Mouse (Mus musculus) retina, postnatal 7 days (tissue): ENCODE results near the gene Egr4.

Experiments used
- DNase-seq: peaks from one replicate; pipeline ENCODE4 v3.0.0-alpha.2; 2012; ENCODE audit warnings: low read depth, low spot score

Egr4 gene

GRCm38 (mm10) chr6:85496976-85497375 lies 16.4 kb downstream of the Egr4 start:
- DNase-seq = no peak

DNA sequence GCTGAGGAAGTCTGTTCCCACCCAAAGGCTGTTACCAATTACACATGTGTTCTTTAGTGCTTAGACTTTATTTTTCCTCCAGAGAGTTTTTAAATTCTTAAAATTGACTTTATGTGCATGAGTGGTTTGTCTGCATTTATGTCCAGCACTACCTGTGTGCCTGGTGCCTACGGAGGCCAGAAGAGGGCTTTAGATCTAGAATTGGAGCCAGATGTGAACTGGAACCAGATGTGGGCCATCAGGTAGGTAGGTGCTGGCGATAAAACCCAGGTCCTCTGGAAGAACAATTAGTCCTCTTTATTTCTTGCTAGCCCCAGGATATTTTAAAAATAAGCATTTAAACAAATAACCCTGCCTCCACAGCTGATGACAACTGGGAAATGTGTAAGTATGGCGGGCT lies 21.8 kb downstream of the Egr4 start:
- no peak for DNase-seq

GRCm38 (mm10) chr6:85490252-85490651 lies 23.1 kb downstream of the Egr4 start:
- no peak for DNase-seq

DNA sequence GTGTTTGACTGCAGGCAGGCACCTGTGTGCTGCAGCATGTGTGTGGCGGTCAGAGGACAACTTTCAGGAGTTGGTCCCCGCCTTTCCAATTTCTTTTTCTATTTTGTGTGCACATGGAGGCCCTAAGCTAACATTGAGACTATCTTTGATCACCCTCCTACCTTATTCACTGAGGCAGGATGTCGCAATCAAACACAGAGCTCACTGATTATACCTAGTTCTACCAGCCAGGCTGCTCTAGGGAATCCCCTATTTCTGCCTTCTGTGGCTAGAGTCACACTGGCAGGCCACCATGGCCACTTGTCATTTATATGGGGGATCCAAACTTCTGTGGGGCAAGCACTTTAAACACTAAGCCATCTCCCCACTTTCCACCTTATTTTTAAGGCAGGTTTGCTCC lies 23.7 kb downstream of the Egr4 start:
- DNase-seq = no peak

- DNase-seq = no peak
Observed at GRCm38 (mm10) chr6:85488510-85488909, 24.9 kb downstream of the Egr4 start.

- no peak for DNase-seq
Observed at GRCm38 (mm10) chr6:85485738-85486137, 27.7 kb downstream of the Egr4 start.

DNA sequence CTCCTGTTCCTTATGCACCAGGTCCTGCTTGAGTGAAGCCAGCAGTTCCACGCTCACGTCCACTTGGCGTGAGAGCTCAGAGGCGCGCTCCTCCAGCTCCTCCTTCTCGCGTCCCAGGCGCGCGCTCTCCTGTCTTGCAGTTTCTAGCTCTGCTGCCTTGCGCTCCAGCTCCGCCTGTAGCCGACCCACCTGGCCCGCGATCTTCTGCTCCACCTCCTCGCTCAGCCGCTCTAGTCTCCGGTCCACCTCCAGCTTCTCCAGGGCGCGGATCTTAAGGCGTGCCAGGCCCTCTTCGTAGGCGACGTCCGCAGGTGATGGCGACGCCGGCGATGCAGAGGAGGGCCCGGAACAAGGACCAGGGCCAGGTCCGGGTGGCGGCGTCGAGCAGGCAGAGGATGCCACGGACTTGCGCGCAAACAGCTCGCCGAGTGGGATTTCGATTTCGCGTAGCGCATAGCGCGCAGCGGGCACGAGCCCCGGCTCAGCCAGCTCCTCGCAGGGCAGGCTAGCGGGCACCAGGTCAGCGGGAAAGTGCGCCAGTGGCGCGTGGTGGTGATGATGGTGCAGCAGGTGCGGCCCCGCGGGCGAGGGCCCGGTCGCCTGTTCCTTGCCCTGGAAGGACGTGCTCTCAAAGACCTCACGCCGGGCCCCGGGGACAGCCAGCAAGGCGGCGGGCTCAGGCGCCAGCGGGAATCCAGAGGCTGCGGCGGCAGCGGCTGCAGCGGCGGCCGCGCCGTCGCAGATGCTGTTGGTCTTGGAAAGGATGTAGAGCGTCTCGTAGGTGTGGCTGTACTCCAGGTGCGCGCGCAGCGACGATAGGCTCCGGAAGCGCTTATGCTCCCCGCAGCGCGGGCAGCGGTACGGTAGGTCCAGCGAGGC lies 29.3 kb downstream of the Egr4 start:
- DNase-seq = no peak

DNA sequence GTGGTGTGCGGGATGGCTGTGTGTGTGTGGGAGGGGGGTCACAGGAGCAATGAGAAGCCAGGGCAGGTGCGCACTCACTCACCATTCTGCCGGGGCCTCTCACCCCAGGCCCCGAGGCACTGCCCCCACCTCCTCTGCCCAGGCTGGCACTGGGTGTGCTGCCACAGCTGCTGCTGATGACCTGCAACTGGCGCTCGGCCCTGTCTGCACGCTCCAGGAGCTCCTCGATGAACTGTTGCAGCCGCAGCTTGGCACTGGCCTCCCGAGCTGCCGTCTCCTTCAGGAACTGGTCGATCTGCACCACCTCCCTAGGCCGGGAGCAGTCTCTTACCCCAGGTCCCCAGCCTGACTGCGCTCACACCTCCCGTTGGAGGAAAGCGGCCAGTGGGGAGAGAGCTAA lies 32.7 kb downstream of the Egr4 start:
- no peak for DNase-seq

DNA sequence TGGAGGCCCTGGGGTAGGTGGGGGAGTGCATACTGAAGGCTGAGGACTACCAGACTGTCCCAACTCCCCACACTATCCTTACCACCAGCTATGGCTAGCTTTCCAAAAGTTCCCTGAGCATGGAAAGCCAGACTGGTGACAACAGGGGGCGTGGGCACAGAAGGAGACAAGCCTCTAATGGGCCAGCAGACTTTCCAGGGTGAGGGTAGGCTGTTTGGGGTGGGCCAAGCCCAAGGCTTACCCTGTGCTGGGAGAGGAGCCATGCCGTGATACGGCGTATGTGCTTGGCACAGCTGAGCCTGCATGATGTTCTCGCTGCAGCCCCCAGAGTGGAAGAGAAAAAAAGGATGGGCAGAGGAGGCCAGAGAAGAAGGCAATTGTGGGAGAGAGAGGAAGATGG lies 33.4 kb downstream of the Egr4 start:
- no peak for DNase-seq

- no peak for DNase-seq
Observed at GRCm38 (mm10) chr6:85478416-85478815, 35.0 kb downstream of the Egr4 start.

DNA sequence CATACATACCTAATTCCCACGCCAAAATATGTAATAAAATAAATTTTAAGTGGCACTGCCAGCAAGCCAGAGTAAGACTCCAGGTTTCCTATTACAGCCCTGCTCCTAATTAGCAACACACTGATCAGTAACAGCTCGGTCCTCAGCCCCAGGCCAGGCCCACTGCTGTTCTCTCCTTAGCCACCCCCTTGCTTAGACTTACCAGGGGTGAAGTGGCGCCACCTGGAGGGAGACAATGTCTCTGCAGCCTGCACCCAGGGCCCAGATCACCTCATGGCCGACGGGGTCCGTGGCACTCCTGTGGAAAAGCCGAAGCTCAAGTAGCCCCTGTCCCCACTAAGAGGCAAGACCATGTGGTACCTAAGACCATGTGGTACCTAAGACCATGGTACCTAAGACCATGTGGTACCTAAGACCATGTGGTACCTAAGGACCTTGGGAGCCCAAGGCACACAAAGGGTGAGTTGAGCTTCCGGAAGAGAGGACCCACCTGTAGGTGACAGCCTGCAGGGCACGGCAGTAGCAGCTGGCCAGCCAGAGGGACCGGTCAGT lies 35.9 kb downstream of the Egr4 start:
- no peak for DNase-seq

GRCm38 (mm10) chr6:85475581-85475980 lies 37.8 kb downstream of the Egr4 start:
- no peak for DNase-seq

DNA sequence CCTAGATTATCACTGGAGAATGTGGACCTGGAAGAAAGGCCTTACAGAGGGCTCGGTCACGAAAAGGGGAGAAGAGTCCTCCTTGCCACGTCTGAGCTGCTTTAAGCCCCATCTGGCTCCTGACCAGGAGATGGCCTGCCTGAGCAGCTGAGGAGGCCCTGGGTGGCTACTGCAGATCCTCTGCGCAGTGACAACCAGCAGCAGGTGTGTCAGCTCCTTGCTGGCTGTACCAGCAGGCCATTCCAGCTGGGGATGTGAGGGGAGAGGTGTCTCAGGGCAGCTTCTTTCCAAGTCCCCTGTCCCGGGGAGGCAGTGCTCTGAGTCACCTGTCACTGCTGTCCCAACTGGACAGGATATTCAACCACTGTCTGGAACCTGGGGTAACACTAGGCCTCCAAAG lies 40.8 kb downstream of the Egr4 start:
- no peak for DNase-seq

GRCm38 (mm10) chr6:85471962-85472361 lies 41.4 kb downstream of the Egr4 start:
- no peak for DNase-seq

GRCm38 (mm10) chr6:85469660-85470430 lies 43.5 kb downstream of the Egr4 start:
- DNase-seq = no peak

GRCm38 (mm10) chr6:85465381-85465780 lies 48.0 kb downstream of the Egr4 start:
- DNase-seq = no peak
